Mouse (Mus musculus): ENCODE data around the gene Tmeff1. TPM values are rescaled to one million over a fixed set of nuclear protein-coding genes. Genes with fewer than 3 reads are reported as not detected.
"Not testable (repeated sequence)": the region's sequence is repeated elsewhere in the genome, so short reads cannot be mapped to it uniquely, and the experiment has no call there.

The Tmeff1 gene
- polyA plus RNA-seq, 1 experiment, result 1.3 TPM

DNA sequence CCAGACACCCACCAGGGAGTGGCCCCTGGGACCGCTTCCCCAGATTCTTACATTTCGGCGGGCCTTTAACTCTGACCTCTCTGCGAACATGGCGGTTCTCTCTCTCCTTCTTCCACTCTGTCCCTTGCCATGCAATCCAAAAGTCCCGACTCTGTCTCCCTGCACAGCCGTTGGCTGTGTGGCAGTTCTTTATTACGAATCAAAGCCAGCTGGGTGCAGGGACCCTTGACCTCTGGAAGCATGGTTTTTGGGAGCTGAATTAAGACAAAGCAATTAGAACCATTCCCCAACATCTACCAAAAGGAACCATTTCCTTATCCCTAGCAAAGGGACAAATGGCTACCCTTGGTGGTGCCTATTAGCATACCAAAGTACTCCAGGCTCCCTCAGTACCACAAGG, 98.2 kb downstream of the Tmeff1 start:
- Histone ChIP-seq H3K27me3 (ENCODE audit: control insufficient read depth, insufficient read depth, low read length) (no peaks in the 10 kb centered on the region), H3K27ac (ENCODE audit: control insufficient read depth, insufficient read depth, low read length) (no peak overlapping the region)
- 92% methylated on average over 8 of the region's 8 CpGs for WGBS

GRCm38 (mm10) chr4:48683633-48684209, 98.7 kb downstream of the Tmeff1 start:
- H3K27me3 ChIP-seq (ENCODE audit: control insufficient read depth, insufficient read depth, low read length); H3K4me1 ChIP-seq (replicated peaks; ENCODE audit: control insufficient read depth, insufficient read depth, low read length); H3K36me3 ChIP-seq (ENCODE audit: control insufficient read depth, insufficient read depth, low read length); H3K4me3 ChIP-seq (ENCODE audit: control insufficient read depth, insufficient read depth, low read length); DNase-seq; H3K27ac ChIP-seq (ENCODE audit: control insufficient read depth, insufficient read depth, low read length): not testable (repeated sequence)
- 95% methylated on average over 21 of the region's 21 CpGs for WGBS

More for the DNA sequence above, 98.2 kb downstream of the Tmeff1 start:
- DNase-seq, result no peak
- no peak for TF ChIP-seq POLR2A (IDR thresholded peaks at IDR 0.05; ENCODE audit: control insufficient read depth, extremely low read depth, insufficient read depth, low read length, poor library complexity)
- TF ChIP-seq CTCF (IDR thresholded peaks at IDR 0.05; ENCODE audit: borderline replicate concordance, control insufficient read depth, extremely low read depth, insufficient read depth, low read length, poor library complexity), result no peak
- Histone ChIP-seq H3K4me1 (replicated peaks; ENCODE audit: control insufficient read depth, insufficient read depth, low read length) (no peaks in the 10 kb centered on the region), H3K4me3 (ENCODE audit: control insufficient read depth, insufficient read depth, low read length) (no peak overlapping the region), H3K36me3 (ENCODE audit: control insufficient read depth, insufficient read depth, low read length) (no peaks in the 10 kb centered on the region)

DNA sequence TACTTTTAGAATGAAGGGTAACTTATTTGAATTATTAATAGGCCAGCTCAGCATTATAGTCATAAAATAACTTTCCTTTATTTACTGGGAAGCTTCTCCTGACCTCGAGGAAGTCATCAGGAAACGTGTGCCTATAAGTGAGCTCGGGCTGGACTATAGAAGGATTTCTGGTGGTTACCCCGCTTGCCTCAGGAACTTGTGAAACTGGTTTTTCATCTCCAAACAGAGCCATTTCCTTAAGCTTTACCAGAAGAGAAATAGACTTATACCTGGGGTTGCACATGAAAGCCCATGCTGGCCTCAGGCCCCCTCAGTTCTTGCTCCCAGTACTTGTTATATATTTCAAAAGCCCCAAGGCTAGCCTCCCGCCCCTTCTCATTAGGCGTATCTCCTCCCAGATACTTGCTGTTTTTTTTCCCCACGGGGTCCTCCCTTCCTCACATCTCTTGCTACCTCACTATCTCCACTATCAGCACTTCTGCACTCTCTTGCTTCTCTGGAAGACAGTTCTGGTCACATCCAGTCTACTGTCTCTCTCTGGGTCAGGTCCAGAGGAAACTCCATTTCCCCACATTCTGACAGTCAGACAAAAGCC, 99.7 kb downstream of the Tmeff1 start:
- no peaks in the 10 kb centered on the region for H3K4me1 ChIP-seq (replicated peaks; ENCODE audit: control insufficient read depth, insufficient read depth, low read length)
- 51% methylated on average over 7 of the region's 7 CpGs for WGBS

GRCm38 (mm10) chr4:48688148-48688547, 103.2 kb downstream of the Tmeff1 start:
- no peaks in the 10 kb centered on the region for H3K4me1 ChIP-seq (replicated peaks; ENCODE audit: control insufficient read depth, insufficient read depth, low read length)
- H3K36me3 ChIP-seq (ENCODE audit: control insufficient read depth, insufficient read depth, low read length), result no peaks in the 10 kb centered on the region
- H3K27me3 ChIP-seq (ENCODE audit: control insufficient read depth, insufficient read depth, low read length), result no peaks in the 10 kb centered on the region
- no peak overlapping the region for H3K4me3 ChIP-seq (ENCODE audit: control insufficient read depth, insufficient read depth, low read length)
- 89% methylated on average over 6 of the region's 6 CpGs for WGBS
- H3K27ac ChIP-seq (ENCODE audit: control insufficient read depth, insufficient read depth, low read length), result no peak overlapping the region
- DNase-seq, result no peak
- no peak for TF ChIP-seq POLR2A (IDR thresholded peaks at IDR 0.05; ENCODE audit: control insufficient read depth, extremely low read depth, insufficient read depth, low read length, poor library complexity)
- no peak for TF ChIP-seq CTCF (IDR thresholded peaks at IDR 0.05; ENCODE audit: borderline replicate concordance, control insufficient read depth, extremely low read depth, insufficient read depth, low read length, poor library complexity)

More for the DNA sequence above, 99.7 kb downstream of the Tmeff1 start:
- H3K4me3 ChIP-seq (ENCODE audit: control insufficient read depth, insufficient read depth, low read length), result no peak overlapping the region
- H3K27ac ChIP-seq (ENCODE audit: control insufficient read depth, insufficient read depth, low read length), result no peak overlapping the region
- no peak for DNase-seq
- H3K27me3 ChIP-seq (ENCODE audit: control insufficient read depth, insufficient read depth, low read length), result no peaks in the 10 kb centered on the region
- TF ChIP-seq CTCF (IDR thresholded peaks at IDR 0.05; ENCODE audit: borderline replicate concordance, control insufficient read depth, extremely low read depth, insufficient read depth, low read length, poor library complexity), result no peak
- no peak for TF ChIP-seq POLR2A (IDR thresholded peaks at IDR 0.05; ENCODE audit: control insufficient read depth, extremely low read depth, insufficient read depth, low read length, poor library complexity)
- H3K36me3 ChIP-seq (ENCODE audit: control insufficient read depth, insufficient read depth, low read length), result no peaks in the 10 kb centered on the region

DNA sequence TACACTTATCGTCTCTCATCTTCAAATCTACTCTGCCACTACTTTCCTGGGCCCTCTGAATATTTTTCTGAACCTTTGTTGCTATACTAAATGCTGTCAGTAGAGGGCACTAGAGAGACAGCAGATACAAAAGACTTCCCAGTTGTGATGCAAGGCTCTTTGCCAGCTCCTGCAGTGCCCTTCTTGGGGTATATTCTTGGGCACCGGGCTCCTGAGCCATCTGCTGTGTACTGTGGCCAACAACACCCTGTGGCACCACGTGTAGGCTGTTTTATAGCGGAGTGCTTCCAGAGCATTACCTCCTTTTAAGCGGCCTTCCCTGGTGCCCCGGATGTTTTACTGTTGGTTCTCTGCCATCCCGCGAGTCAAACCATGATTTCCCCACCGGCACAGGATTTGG, 105.7 kb downstream of the Tmeff1 start:
- DNase-seq, result peak; percentile 11
- no peaks in the 10 kb centered on the region for H3K4me1 ChIP-seq (replicated peaks; ENCODE audit: control insufficient read depth, insufficient read depth, low read length)
- no peak overlapping the region for H3K27ac ChIP-seq (ENCODE audit: control insufficient read depth, insufficient read depth, low read length)
- no peak overlapping the region for H3K4me3 ChIP-seq (ENCODE audit: control insufficient read depth, insufficient read depth, low read length)
- TF ChIP-seq POLR2A (IDR thresholded peaks at IDR 0.05; ENCODE audit: control insufficient read depth, extremely low read depth, insufficient read depth, low read length, poor library complexity), result no peak
- TF ChIP-seq CTCF (IDR thresholded peaks at IDR 0.05; ENCODE audit: borderline replicate concordance, control insufficient read depth, extremely low read depth, insufficient read depth, low read length, poor library complexity), result 0 out of 2 replicates have a peak, but pooled peaks have one; percentile 21
- H3K36me3 ChIP-seq (ENCODE audit: control insufficient read depth, insufficient read depth, low read length), result no peaks in the 10 kb centered on the region
- no peaks in the 10 kb centered on the region for H3K27me3 ChIP-seq (ENCODE audit: control insufficient read depth, insufficient read depth, low read length)
- WGBS, result 79% methylated on average over 9 of the region's 9 CpGs

- peak; percentile 13 for DNase-seq
- Histone ChIP-seq H3K4me1 (replicated peaks; ENCODE audit: control insufficient read depth, insufficient read depth, low read length) (no peaks in the 10 kb centered on the region), H3K36me3 (ENCODE audit: control insufficient read depth, insufficient read depth, low read length) (no peaks in the 10 kb centered on the region), H3K4me3 (ENCODE audit: control insufficient read depth, insufficient read depth, low read length) (no peak overlapping the region), H3K27me3 (ENCODE audit: control insufficient read depth, insufficient read depth, low read length) (no peaks in the 10 kb centered on the region), H3K27ac (ENCODE audit: control insufficient read depth, insufficient read depth, low read length) (no peak overlapping the region)
- 53% methylated on average over 7 of the region's 7 CpGs for WGBS
- no peak for TF ChIP-seq POLR2A (IDR thresholded peaks at IDR 0.05; ENCODE audit: control insufficient read depth, extremely low read depth, insufficient read depth, low read length, poor library complexity)
- TF ChIP-seq CTCF (IDR thresholded peaks at IDR 0.05; ENCODE audit: borderline replicate concordance, control insufficient read depth, extremely low read depth, insufficient read depth, low read length, poor library complexity), result no peak
Measured at GRCm38 (mm10) chr4:48691793-48692437, 106.9 kb downstream of the Tmeff1 start.

All from thymus, adult 2 months (tissue).